In the genomic region with DNA sequence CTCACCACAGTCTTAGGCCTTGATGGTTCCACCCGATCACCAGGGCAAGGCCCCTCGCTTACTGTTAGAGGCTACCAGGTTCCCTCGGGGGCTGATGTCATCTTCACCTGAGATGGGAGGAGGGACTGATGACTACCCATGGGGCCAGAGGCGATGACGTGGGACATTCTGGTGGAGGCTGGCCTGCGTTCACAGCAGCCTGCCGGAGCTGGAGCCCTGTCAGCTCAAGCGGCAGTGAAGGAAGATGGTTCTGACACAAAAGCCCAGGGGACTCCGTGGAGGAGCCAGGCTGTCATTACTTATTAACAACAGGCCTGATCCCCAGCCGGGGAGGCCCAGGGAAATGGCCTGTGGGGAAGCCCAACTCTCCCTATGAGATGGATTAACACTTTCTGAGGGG, we compare ENCODE assay signal across 9 mouse cellular contexts.
DNase-seq lines count a peak whose midpoint lies in the region; ATAC-seq and TF ChIP-seq lines count a peak whose summit lies in the region.
"Had no signal": no experiment of that assay in that cellular context is flagged by ENCODE, and none has a peak within 500 bp of the region (broad histone marks: within the 10 kb centered on the region; RNA-seq: fewer than 3 reads in every experiment).

No protein-coding gene starts in this region.

- no peaks in the 10 kb centered on the region for H3K27me3 ChIP-seq in heart, embryonic 11.5 days (ENCODE audit: control insufficient read depth, insufficient read depth, low read length)
- H3K27me3 ChIP-seq in kidney, adult 2 months (replicated peaks; ENCODE audit: control insufficient read depth, insufficient read depth, low read length), result no peaks in the 10 kb centered on the region
- H3K27me3 ChIP-seq in midbrain, embryonic 12.5 days, result 0 out of 2 replicates have a peak, but pooled peaks cover 3% of the 10 kb centered on the region

- intact Hi-C loops in heart, postnatal 36 days (cut with DNase I), result no loop called here

- no peak for TF ChIP-seq CTCF in brain, embryonic 14.5 days (IDR thresholded peaks at IDR 0.05; ENCODE audit: borderline replicate concordance, extremely low read depth, insufficient read depth, insufficient read length)
- no peak for TF ChIP-seq CTCF in kidney, adult 2 months (conservative IDR thresholded peaks at IDR 0.05; ENCODE audit: insufficient read depth, insufficient read length, low read depth, low read length)

- H3K9ac ChIP-seq in heart, embryonic 11.5 days (ENCODE audit: low read depth, low read length), result 0 out of 2 replicates have a peak overlapping the region, but pooled peaks have one; percentile 5
- H3K9ac ChIP-seq in midbrain, embryonic 12.5 days (replicated peaks), result no peak overlapping the region

- no peaks in the 10 kb centered on the region; the same call in 1 of the 2 replicates for H3K4me1 ChIP-seq in heart, embryonic 11.5 days (ENCODE audit: control insufficient read depth, insufficient read depth, low read length)
- no peaks in the 10 kb centered on the region for H3K4me1 ChIP-seq in kidney, adult 2 months (ENCODE audit: control insufficient read depth, insufficient read depth, low read length)
- H3K4me1 ChIP-seq in midbrain, embryonic 12.5 days, result peaks cover 25% of the 10 kb centered on the region

- no peak for TF ChIP-seq POLR2A in brain, embryonic 14.5 days (IDR thresholded peaks at IDR 0.05; ENCODE audit: borderline replicate concordance, extremely low read depth, insufficient read depth, insufficient read length, poor library complexity, severe bottlenecking)
- TF ChIP-seq POLR2A in kidney, adult 2 months (IDR thresholded peaks at IDR 0.05; ENCODE audit: low read depth, low read length), result no peak

- DNase-seq in heart, postnatal 36 days, result no peak
- DNase-seq in brain, embryonic 14.5 days (ENCODE audit: low read depth), result peak; percentile 57
- peak; percentile 32 for DNase-seq in kidney, adult 2 months
- DNase-seq in ovary, postnatal 14 days (ENCODE audit: low spot score), result no peak
- no peak for DNase-seq in ovary, adult 18-20 months (ENCODE audit: low spot score)
- DNase-seq: adrenal gland, adult 2 months had no signal

- no peak overlapping the region for H3K27ac ChIP-seq in heart, embryonic 11.5 days (ENCODE audit: low read depth, low read length)
- H3K27ac ChIP-seq in kidney, adult 2 months (ENCODE audit: insufficient read depth, low read depth, low read length), result no peak overlapping the region; the same call in 1 of the 2 replicates
- H3K27ac ChIP-seq in midbrain, embryonic 12.5 days (replicated peaks), result peak overlapping the region; percentile 83

- no peaks in the 10 kb centered on the region for H3K36me3 ChIP-seq in heart, embryonic 11.5 days (ENCODE audit: control insufficient read depth, insufficient read depth, low read length)
- no peaks in the 10 kb centered on the region for H3K36me3 ChIP-seq in kidney, adult 2 months (ENCODE audit: control insufficient read depth, insufficient read depth, low read length)
- H3K36me3 ChIP-seq in midbrain, embryonic 12.5 days, result no peaks in the 10 kb centered on the region

- H3K4me3 ChIP-seq in heart, embryonic 11.5 days (ENCODE audit: low read depth, low read length), result no peak overlapping the region
- H3K4me3 ChIP-seq in kidney, adult 2 months (ENCODE audit: insufficient read depth, low read depth, low read length), result no peak overlapping the region
- no peak overlapping the region for H3K4me3 ChIP-seq in midbrain, embryonic 12.5 days

- no peak overlapping the region for H3K4me2 ChIP-seq in heart, embryonic 11.5 days
- no peak overlapping the region for H3K4me2 ChIP-seq in midbrain, embryonic 12.5 days (replicated peaks)

- 38% methylated on average over 10 of the region's 10 CpGs for WGBS in heart, embryonic 11.5 days (ENCODE audit: insufficient replicate concordance)
- WGBS in kidney, adult 2 months, result 40% methylated on average over 10 of the region's 10 CpGs
- 35% methylated on average over 10 of the region's 10 CpGs for WGBS in midbrain, embryonic 12.5 days

- H3K9me3 ChIP-seq in heart, embryonic 11.5 days (replicated peaks; ENCODE audit: control insufficient read depth, low read length), result no peaks in the 10 kb centered on the region
- H3K9me3 ChIP-seq in midbrain, embryonic 12.5 days, result no peaks in the 10 kb centered on the region

- no peak for ATAC-seq in heart, embryonic 11.5 days (replicated peaks; ENCODE audit: insufficient number of reproducible peaks, low FRiP score, low TSS enrichment)
- ATAC-seq in midbrain, embryonic 12.5 days (ENCODE audit: low FRiP score, low read depth), result peak; percentile 75
- no peak for ATAC-seq in erythroblast, adult 5-6 weeks (replicated peaks; ENCODE audit: low FRiP score, poor library complexity, severe bottlenecking)

Comparison
In these comparisons a context has a peak if more than half of its experiments do, and no peak if none do; other contexts are left out.
1. DNase-seq: peak in brain, embryonic 14.5 days (single experiment) and kidney, adult 2 months (single experiment); none in heart, postnatal 36 days (0 of 2), ovary, postnatal 14 days (single experiment) and ovary, adult 18-20 months (single experiment).